Mouse (Mus musculus): ENCODE data around the gene Hist1h2ag. TPM values are rescaled to one million over a fixed set of nuclear protein-coding genes. Genes with fewer than 3 reads are reported as not detected.

Hist1h2ag gene
- total and polyA plus RNA-seq, 2 experiments from 2014 or later = 4.8 to 193 TPM

DNA sequence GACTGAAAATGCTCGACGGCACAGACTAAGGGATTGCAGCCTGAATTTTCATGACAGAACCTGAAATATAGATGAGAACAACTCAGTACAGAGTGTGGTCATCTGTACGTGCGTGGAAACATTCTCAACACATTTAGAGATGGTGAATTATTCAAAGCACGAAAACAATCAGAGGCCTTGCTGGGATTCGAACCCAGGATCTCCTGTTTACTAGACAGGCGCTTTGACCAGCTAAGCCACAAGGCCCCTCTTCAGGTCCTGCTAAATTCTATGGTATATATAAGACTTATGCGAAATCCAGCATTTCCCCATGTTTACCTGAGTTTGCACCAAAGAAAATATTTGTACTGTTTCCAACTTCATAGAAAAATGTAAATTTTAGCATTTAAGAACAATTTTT lies 12.8 kb downstream of the Hist1h2ag start:
- Histone ChIP-seq H3K9me3 (ENCODE audit: low read length) (no peaks in the 10 kb centered on the region), H3K4me3 (ENCODE audit: low read depth, low read length) (no peak overlapping the region), H3K4me1 (ENCODE audit: insufficient read depth) (no peaks in the 10 kb centered on the region), H3K27me3 (ENCODE audit: insufficient read depth, low read length) (no peaks in the 10 kb centered on the region), H3K4me2 (ENCODE audit: low read depth) (no peak overlapping the region), H3K9ac (no peak overlapping the region), H3K36me3 (ENCODE audit: insufficient read depth) (no peaks in the 10 kb centered on the region), H3K27ac (ENCODE audit: low read depth, low read length) (no peak overlapping the region)
- no peak for DNase-seq
- 30% methylated on average over 8 of the region's 8 CpGs for WGBS
- ATAC-seq = no peak
- no peak for TF ChIP-seq CTCF (IDR thresholded peaks at IDR 0.05; ENCODE audit: low read depth)

DNA sequence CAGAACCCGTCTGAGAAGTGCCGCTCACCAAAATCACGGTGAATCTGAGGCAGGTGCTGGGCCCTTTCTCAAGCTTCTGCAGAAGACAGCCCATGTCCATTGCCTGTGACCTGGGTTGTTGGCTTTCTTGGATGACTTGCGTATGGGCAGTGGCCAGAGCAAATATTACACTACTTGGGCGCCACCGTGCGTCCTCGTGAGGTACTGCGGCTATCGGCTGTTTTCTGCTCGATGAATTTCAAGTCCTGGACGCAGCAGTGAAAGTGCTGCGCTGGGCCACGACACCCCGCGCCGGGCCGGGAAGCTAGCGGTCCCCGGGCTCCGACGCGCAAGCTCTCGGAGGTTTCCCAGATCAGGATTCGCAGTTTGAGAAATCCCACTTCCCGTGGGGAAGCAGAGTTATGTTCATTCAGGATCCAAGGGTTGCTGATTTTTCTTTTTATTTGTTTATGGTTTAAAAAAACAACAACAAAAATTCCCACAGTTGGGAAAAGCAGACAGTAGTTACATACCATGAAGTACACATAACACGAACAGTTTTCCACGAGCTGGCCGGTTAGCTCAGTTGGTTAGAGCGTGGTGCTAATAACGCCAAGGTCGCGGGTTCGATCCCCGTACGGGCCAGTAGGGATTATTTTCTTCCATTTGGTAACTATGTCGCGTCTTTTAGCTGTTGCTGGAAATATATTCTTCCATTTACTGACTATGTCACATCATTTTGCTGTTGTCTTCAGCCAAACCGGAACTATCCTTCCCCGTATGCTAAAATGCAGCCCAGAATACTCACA lies 13.9 kb downstream of the Hist1h2ag start:
- no peaks in the 10 kb centered on the region for H3K27me3 ChIP-seq (ENCODE audit: insufficient read depth, low read length)
- no peaks in the 10 kb centered on the region for H3K36me3 ChIP-seq (ENCODE audit: insufficient read depth)
- H3K27ac ChIP-seq (ENCODE audit: low read depth, low read length) = 0 out of 2 replicates have a peak overlapping the region, but pooled peaks have one; percentile 54
- peak; percentile 93 for TF ChIP-seq CTCF (IDR thresholded peaks at IDR 0.05; ENCODE audit: low read depth)
- peak overlapping the region; percentile 65 for H3K4me3 ChIP-seq (ENCODE audit: low read depth, low read length)
- DNase-seq (peak; percentile 91), ATAC-seq (peak; percentile 69)
- H3K4me2 ChIP-seq (ENCODE audit: low read depth) = peak overlapping the region; percentile 62
- H3K9me3 ChIP-seq (ENCODE audit: low read length) = no peaks in the 10 kb centered on the region
- WGBS = under 1% methylated on average over 40 of the region's 40 CpGs
- no peaks in the 10 kb centered on the region for H3K4me1 ChIP-seq (ENCODE audit: insufficient read depth)
- H3K9ac ChIP-seq = peak overlapping the region; percentile 63

DNA sequence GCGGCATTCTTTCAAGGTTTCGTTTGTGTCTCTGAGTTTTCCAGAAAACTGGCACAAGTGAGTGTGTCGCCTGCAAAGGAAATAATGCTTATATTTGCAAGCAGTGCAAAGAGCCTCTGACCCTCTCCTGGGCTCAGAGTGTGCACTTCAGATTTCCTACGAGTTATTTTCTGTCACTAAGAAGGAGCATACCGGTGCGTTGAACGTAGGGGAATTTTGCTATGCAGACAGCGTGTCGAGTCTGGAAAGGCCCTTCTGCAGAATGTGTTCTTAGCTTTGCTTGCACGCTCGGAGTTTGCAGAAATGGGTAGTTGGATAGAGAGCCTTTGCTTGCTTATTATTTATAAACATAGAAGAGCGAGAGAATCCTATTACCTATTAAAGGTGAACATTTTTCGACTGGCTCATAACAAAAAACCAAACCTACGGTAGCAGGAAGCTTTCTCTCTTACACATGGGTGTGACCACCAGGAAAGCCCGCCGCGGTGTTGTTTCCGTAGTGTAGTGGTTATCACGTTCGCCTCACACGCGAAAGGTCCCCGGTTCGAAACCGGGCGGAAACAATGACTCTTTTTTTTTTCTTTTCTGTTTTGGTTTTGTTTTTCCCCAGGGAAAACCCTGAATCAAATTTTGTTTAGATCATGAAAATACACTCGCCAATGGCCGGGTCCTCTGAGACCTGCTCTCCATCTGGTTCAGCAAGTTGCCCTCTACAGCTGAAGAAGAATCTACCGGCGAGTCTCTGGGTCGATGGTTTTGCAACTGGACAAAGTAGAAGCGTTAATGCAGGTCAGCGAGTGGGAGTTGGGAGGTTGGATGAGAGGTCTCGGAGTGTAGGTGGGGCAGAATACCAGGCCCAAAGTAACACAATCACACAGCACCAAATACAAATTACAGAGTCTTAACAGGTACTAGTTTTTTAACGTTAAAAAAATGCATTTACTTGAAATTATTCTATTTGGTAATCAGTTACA lies 16.4 kb downstream of the Hist1h2ag start:
- no peak for TF ChIP-seq CTCF (IDR thresholded peaks at IDR 0.05; ENCODE audit: low read depth)
- 2% methylated on average over 35 of the region's 35 CpGs for WGBS

DNA sequence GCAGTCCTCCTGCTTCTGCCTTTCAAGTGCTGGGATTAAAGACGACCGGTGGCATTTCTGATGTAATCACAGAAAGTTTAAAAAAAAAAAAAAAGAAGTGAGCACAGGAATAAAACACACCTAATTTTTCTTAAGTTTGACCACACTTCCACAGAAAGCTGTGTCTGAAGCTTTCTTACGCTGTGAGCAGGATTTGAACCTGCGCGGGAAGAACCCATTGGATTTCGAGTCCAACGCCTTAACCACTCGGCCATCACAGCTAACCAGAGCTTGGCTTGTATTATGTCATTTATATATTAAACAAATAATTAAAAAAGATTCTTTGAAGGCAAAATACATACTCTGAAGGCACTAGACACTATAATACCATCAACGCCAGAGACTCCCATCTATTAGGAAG lies 20.5 kb downstream of the Hist1h2ag start:
- ATAC-seq = peak; percentile 69

More for the DNA sequence above, 16.4 kb downstream of the Hist1h2ag start:
- ATAC-seq = peak; percentile 76
- Histone ChIP-seq H3K9ac (peak overlapping the region; percentile 54), H3K36me3 (ENCODE audit: insufficient read depth) (no peaks in the 10 kb centered on the region), H3K4me1 (ENCODE audit: insufficient read depth) (peaks cover 2% of the 10 kb centered on the region; the same call in 1 of the 2 replicates), H3K27me3 (ENCODE audit: insufficient read depth, low read length) (no peaks in the 10 kb centered on the region; the same call in 1 of the 2 replicates), H3K4me3 (ENCODE audit: low read depth, low read length) (peak overlapping the region; percentile 48), H3K4me2 (ENCODE audit: low read depth) (peak overlapping the region; percentile 50), H3K9me3 (ENCODE audit: low read length) (no peaks in the 10 kb centered on the region), H3K27ac (ENCODE audit: low read depth, low read length) (peak overlapping the region; percentile 77)
- peak; percentile 96 for DNase-seq

DNA sequence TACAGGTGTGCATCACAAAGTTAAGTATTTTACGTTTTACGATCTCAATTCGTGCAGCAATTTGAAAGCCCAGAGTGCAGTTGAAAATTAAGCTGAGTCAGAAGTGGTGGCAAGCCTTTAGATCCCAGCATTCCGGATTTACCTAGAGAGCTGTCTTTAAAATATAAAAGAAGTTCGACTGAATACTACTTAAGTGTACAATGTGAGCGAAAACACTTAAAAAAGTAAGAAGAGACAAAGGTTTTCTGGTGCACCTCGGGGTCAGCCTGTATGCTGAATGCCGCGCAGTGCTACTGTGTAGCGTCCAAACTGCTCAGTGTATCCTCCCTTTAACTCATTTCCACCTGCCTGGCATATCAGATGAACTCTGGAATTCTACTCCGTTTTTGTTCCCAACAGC lies 21.2 kb downstream of the Hist1h2ag start:
- peak; percentile 35 for DNase-seq
- Histone ChIP-seq H3K4me2 (ENCODE audit: low read depth) (peak overlapping the region; percentile 55), H3K9ac (0 out of 2 replicates have a peak overlapping the region, but pooled peaks have one; percentile 14), H3K27me3 (ENCODE audit: insufficient read depth, low read length) (peaks cover 35% of the 10 kb centered on the region), H3K27ac (ENCODE audit: low read depth, low read length) (no peak overlapping the region), H3K4me1 (ENCODE audit: insufficient read depth) (peaks cover 11% of the 10 kb centered on the region; the same call in 1 of the 2 replicates), H3K4me3 (ENCODE audit: low read depth, low read length) (peak overlapping the region; percentile 38), H3K9me3 (ENCODE audit: low read length) (no peaks in the 10 kb centered on the region), H3K36me3 (ENCODE audit: insufficient read depth) (no peaks in the 10 kb centered on the region)
- TF ChIP-seq CTCF (IDR thresholded peaks at IDR 0.05; ENCODE audit: low read depth) = no peak
- ATAC-seq = no peak
- under 1% methylated on average over 11 of the region's 11 CpGs for WGBS

More for the DNA sequence above, 20.5 kb downstream of the Hist1h2ag start:
- H3K4me1 ChIP-seq (ENCODE audit: insufficient read depth) = peaks cover 11% of the 10 kb centered on the region; the same call in 1 of the 2 replicates
- H3K27ac ChIP-seq (ENCODE audit: low read depth, low read length) = no peak overlapping the region
- H3K27me3 ChIP-seq (ENCODE audit: insufficient read depth, low read length) = peaks cover 30% of the 10 kb centered on the region
- peak; percentile 86 for DNase-seq
- H3K4me3 ChIP-seq (ENCODE audit: low read depth, low read length) = peak overlapping the region; percentile 38
- H3K9ac ChIP-seq = no peak overlapping the region
- TF ChIP-seq CTCF (IDR thresholded peaks at IDR 0.05; ENCODE audit: low read depth) = no peak
- H3K36me3 ChIP-seq (ENCODE audit: insufficient read depth) = no peaks in the 10 kb centered on the region
- H3K9me3 ChIP-seq (ENCODE audit: low read length) = no peaks in the 10 kb centered on the region
- peak overlapping the region; percentile 55 for H3K4me2 ChIP-seq (ENCODE audit: low read depth)
- WGBS = under 1% methylated on average over 9 of the region's 9 CpGs

DNA sequence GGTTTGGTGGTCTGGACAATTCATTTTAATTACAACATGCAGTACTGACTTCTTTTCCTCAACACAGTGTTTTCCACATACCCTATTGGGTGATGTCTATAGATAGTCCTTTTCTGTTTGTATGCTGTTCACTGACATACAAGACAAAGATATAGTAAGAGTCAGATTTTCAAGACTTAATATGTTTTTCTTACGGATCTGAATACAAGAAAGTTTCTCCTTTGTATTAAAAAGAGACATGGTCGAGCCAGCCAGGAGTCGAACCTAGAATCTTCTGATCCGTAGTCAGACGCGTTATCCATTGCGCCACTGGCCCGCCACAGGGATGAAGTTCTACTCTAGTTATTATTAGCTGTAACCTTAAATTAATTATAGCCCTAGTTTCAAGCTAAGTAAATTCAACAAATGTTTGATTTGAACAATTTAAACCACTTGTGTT lies 21.8 kb downstream of the Hist1h2ag start:
- H3K27me3 ChIP-seq (ENCODE audit: insufficient read depth, low read length) = peaks cover 41% of the 10 kb centered on the region
- no peak overlapping the region for H3K27ac ChIP-seq (ENCODE audit: low read depth, low read length)
- H3K4me3 ChIP-seq (ENCODE audit: low read depth, low read length) = peak overlapping the region; percentile 38
- no peak overlapping the region for H3K9ac ChIP-seq
- no peaks in the 10 kb centered on the region for H3K36me3 ChIP-seq (ENCODE audit: insufficient read depth)
- H3K4me1 ChIP-seq (ENCODE audit: insufficient read depth) = peaks cover 11% of the 10 kb centered on the region; the same call in 1 of the 2 replicates
- under 1% methylated on average over 8 of the region's 8 CpGs for WGBS
- H3K9me3 ChIP-seq (ENCODE audit: low read length) = no peaks in the 10 kb centered on the region
- ATAC-seq (peak; percentile 54; the same call in 1 of the 2 replicates), DNase-seq (peak; percentile 79)
- H3K4me2 ChIP-seq (ENCODE audit: low read depth) = peak overlapping the region; percentile 55
- TF ChIP-seq CTCF (IDR thresholded peaks at IDR 0.05; ENCODE audit: low read depth) = no peak

All from forebrain, postnatal 0 days (tissue).